Mouse (Mus musculus) heart, embryonic 13.5 days (tissue): ENCODE data around the gene Phlpp1. TPM values are rescaled to one million over a fixed set of nuclear protein-coding genes. Genes with fewer than 3 reads are reported as not detected.

Experiments used
- ATAC-seq: fragments of 200-750 bp; cut with Nextera tagmentation; 2 replicates; pipeline ENCODE4 v1.8.0; 2017; ENCODE audit warnings: moderate TSS enrichment; ENCODE audit not compliant: insufficient number of reproducible peaks, low FRiP score, low TSS enrichment; ENCODE audit errors: extremely low read depth
- H3K27ac ChIP-seq: fragments of 300-500 bp; sonication (generic); replicated peaks from 2 replicates; pipeline ENCODE4 v1.5.1; 2015; ENCODE audit warnings: moderate library complexity, mild to moderate bottlenecking, inconsistent platforms
- H3K27me3 ChIP-seq: fragments of 300-500 bp; sonication (generic); replicated peaks from 2 replicates; pipeline ENCODE4 v1.6.1; 2015; ENCODE audit warnings: mild to moderate bottlenecking, inconsistent platforms
- H3K36me3 ChIP-seq: fragments of 300-500 bp; sonication (generic); 2 replicates; pipeline ENCODE4 v1.6.1; 2015; ENCODE audit warnings: mild to moderate bottlenecking, inconsistent platforms
- H3K4me1 ChIP-seq: fragments of 300-500 bp; sonication (generic); 2 replicates; pipeline ENCODE4 v1.6.1; 2015; ENCODE audit warnings: inconsistent platforms
- H3K4me2 ChIP-seq: fragments of 300-500 bp; sonication (generic); 2 replicates; pipeline ENCODE4 v1.6.1; 2015; ENCODE audit warnings: inconsistent platforms, mild to moderate bottlenecking, moderate library complexity
- H3K4me3 ChIP-seq: fragments of 300-500 bp; sonication (generic); 2 replicates; pipeline ENCODE4 v1.5.1; 2015; ENCODE audit warnings: moderate library complexity, mild to moderate bottlenecking, inconsistent platforms
- H3K9ac ChIP-seq: fragments of 300-500 bp; sonication (generic); 2 replicates; pipeline ENCODE4 v1.6.1; 2015; ENCODE audit warnings: inconsistent platforms, mild to moderate bottlenecking, moderate library complexity
- H3K9me3 ChIP-seq: fragments of 300-500 bp; sonication (generic); 2 replicates; pipeline ENCODE4 v1.6.1; 2016; ENCODE audit warnings: inconsistent platforms
- WGBS: fragments of 180-500 bp; shearing (Covaris S2); methylation state at CpG from one replicate; pipeline ENCODE4 v1.1.7; 2015; ENCODE audit warnings: mixed read lengths; 5-methylcytosine and 5-hydroxymethylcytosine counted together
- polyA plus RNA-seq: library from polyadenylated mRNA; unstranded; fragments of >200 nt; fragmentation: Nextera tagmentation; extraction: Ambion mirVana; gene quantifications from 2 replicates; pipeline ENCODE4 v1.2.1, GENCODE M21; 2015

The Phlpp1 gene
- polyA plus RNA-seq, 1 experiment from 2014 or later = 3.9 TPM

- peaks cover 16% of the 10 kb centered on the region for H3K4me1 ChIP-seq
- no peak overlapping the region for H3K4me3 ChIP-seq
- no peak overlapping the region for H3K9ac ChIP-seq
- no peaks in the 10 kb centered on the region for H3K27me3 ChIP-seq
- no peak for ATAC-seq
- no peak overlapping the region for H3K27ac ChIP-seq
- 91% methylated on average over 1 of the region's 1 CpGs for WGBS
- no peak overlapping the region for H3K4me2 ChIP-seq
- no peaks in the 10 kb centered on the region for H3K9me3 ChIP-seq
- peaks cover 9% of the 10 kb centered on the region; the same call in 1 of the 2 replicates for H3K36me3 ChIP-seq
Observed at GRCm38 (mm10) chr1:106320583-106320982, 149.0 kb downstream of the Phlpp1 start.

- Histone ChIP-seq H3K4me1 (peaks cover 12% of the 10 kb centered on the region), H3K9ac (no peak overlapping the region), H3K9me3 (no peaks in the 10 kb centered on the region), H3K4me2 (no peak overlapping the region), H3K27ac (no peak overlapping the region), H3K27me3 (no peaks in the 10 kb centered on the region), H3K4me3 (no peak overlapping the region), H3K36me3 (peaks cover 9% of the 10 kb centered on the region; the same call in 1 of the 2 replicates)
- no peak for ATAC-seq
- WGBS = 86% methylated on average over 8 of the region's 8 CpGs
Observed at GRCm38 (mm10) chr1:106321432-106322126, 150.0 kb downstream of the Phlpp1 start.

GRCm38 (mm10) chr1:106326691-106327090 lies 155.1 kb downstream of the Phlpp1 start:
- no peaks in the 10 kb centered on the region for H3K9me3 ChIP-seq
- H3K4me3 ChIP-seq = no peak overlapping the region
- H3K9ac ChIP-seq = no peak overlapping the region
- H3K27me3 ChIP-seq = no peaks in the 10 kb centered on the region
- ATAC-seq = no peak
- H3K27ac ChIP-seq = no peak overlapping the region
- 75% methylated on average over 2 of the region's 2 CpGs for WGBS
- peaks cover 5% of the 10 kb centered on the region; the same call in 1 of the 2 replicates for H3K4me1 ChIP-seq
- no peaks in the 10 kb centered on the region for H3K36me3 ChIP-seq
- H3K4me2 ChIP-seq = no peak overlapping the region

GRCm38 (mm10) chr1:106342100-106342499 lies 170.5 kb downstream of the Phlpp1 start:
- Histone ChIP-seq H3K27me3 (no peaks in the 10 kb centered on the region), H3K9ac (no peak overlapping the region), H3K27ac (no peak overlapping the region), H3K4me3 (no peak overlapping the region), H3K4me2 (no peak overlapping the region), H3K9me3 (no peaks in the 10 kb centered on the region), H3K4me1 (peaks cover 14% of the 10 kb centered on the region), H3K36me3 (peaks cover 55% of the 10 kb centered on the region)
- 59% methylated on average over 3 of the region's 3 CpGs for WGBS
- no peak for ATAC-seq

- Histone ChIP-seq H3K4me2 (no peak overlapping the region), H3K9me3 (no peaks in the 10 kb centered on the region), H3K4me1 (peaks cover 14% of the 10 kb centered on the region), H3K9ac (no peak overlapping the region), H3K36me3 (peaks cover 50% of the 10 kb centered on the region), H3K4me3 (no peak overlapping the region), H3K27ac (no peak overlapping the region), H3K27me3 (no peaks in the 10 kb centered on the region)
- no peak for ATAC-seq
- WGBS = 67% methylated on average over 2 of the region's 2 CpGs
Observed at GRCm38 (mm10) chr1:106345265-106345664, 173.7 kb downstream of the Phlpp1 start.

GRCm38 (mm10) chr1:106346776-106347175 lies 175.2 kb downstream of the Phlpp1 start:
- Histone ChIP-seq H3K4me2 (no peak overlapping the region), H3K9me3 (no peaks in the 10 kb centered on the region), H3K4me3 (no peak overlapping the region), H3K9ac (no peak overlapping the region), H3K36me3 (peaks cover 56% of the 10 kb centered on the region), H3K27me3 (no peaks in the 10 kb centered on the region), H3K27ac (no peak overlapping the region), H3K4me1 (peaks cover 6% of the 10 kb centered on the region)
- WGBS = 95% methylated on average over 3 of the region's 3 CpGs
- ATAC-seq = no peak

- Histone ChIP-seq H3K27me3 (no peaks in the 10 kb centered on the region), H3K27ac (no peak overlapping the region), H3K4me2 (no peak overlapping the region), H3K9me3 (no peaks in the 10 kb centered on the region), H3K4me3 (no peak overlapping the region), H3K4me1 (no peaks in the 10 kb centered on the region), H3K36me3 (peaks cover 41% of the 10 kb centered on the region), H3K9ac (no peak overlapping the region)
- no peak for ATAC-seq
- WGBS = 85% methylated on average over 3 of the region's 3 CpGs
Observed at GRCm38 (mm10) chr1:106349116-106349515, 177.6 kb downstream of the Phlpp1 start.

GRCm38 (mm10) chr1:106351512-106351911 lies 180.0 kb downstream of the Phlpp1 start:
- Histone ChIP-seq H3K9ac (no peak overlapping the region), H3K4me3 (no peak overlapping the region), H3K36me3 (peaks cover 23% of the 10 kb centered on the region), H3K9me3 (no peaks in the 10 kb centered on the region), H3K4me2 (no peak overlapping the region), H3K4me1 (no peaks in the 10 kb centered on the region), H3K27ac (no peak overlapping the region), H3K27me3 (no peaks in the 10 kb centered on the region)
- ATAC-seq = no peak
- WGBS = 35% methylated on average over 2 of the region's 2 CpGs

GRCm38 (mm10) chr1:106352801-106353511 lies 181.4 kb downstream of the Phlpp1 start:
- no peak overlapping the region for H3K4me2 ChIP-seq
- H3K4me3 ChIP-seq = no peak overlapping the region
- no peak for ATAC-seq
- no peak overlapping the region for H3K27ac ChIP-seq
- H3K36me3 ChIP-seq = peaks cover 15% of the 10 kb centered on the region
- no peak overlapping the region for H3K9ac ChIP-seq
- H3K4me1 ChIP-seq = no peaks in the 10 kb centered on the region
- no peaks in the 10 kb centered on the region for H3K27me3 ChIP-seq
- WGBS = 62% methylated on average over 2 of the region's 2 CpGs
- H3K9me3 ChIP-seq = no peaks in the 10 kb centered on the region

- Histone ChIP-seq H3K27ac (no peak overlapping the region), H3K4me3 (no peak overlapping the region), H3K4me2 (no peak overlapping the region), H3K9me3 (no peaks in the 10 kb centered on the region), H3K4me1 (peaks cover 3% of the 10 kb centered on the region; the same call in 1 of the 2 replicates), H3K9ac (no peak overlapping the region), H3K36me3 (peaks cover 17% of the 10 kb centered on the region), H3K27me3 (no peaks in the 10 kb centered on the region)
- WGBS = 74% methylated on average over 4 of the region's 4 CpGs
- no peak for ATAC-seq
Observed at GRCm38 (mm10) chr1:106353993-106354392, 182.4 kb downstream of the Phlpp1 start.

- H3K4me2 ChIP-seq = no peak overlapping the region
- H3K27ac ChIP-seq = no peak overlapping the region
- no peaks in the 10 kb centered on the region for H3K27me3 ChIP-seq
- no peaks in the 10 kb centered on the region for H3K9me3 ChIP-seq
- no peak for ATAC-seq
- H3K9ac ChIP-seq = no peak overlapping the region
- peaks cover 10% of the 10 kb centered on the region for H3K36me3 ChIP-seq
- H3K4me3 ChIP-seq = no peak overlapping the region
- peaks cover 8% of the 10 kb centered on the region for H3K4me1 ChIP-seq
Observed at GRCm38 (mm10) chr1:106359474-106359873, 187.9 kb downstream of the Phlpp1 start.
